Mouse (Mus musculus) liver, postnatal 0 days (tissue): ENCODE results near the gene Hist1h1a.

Source experiments
- CTCF ChIP-seq: sonication (generic); IDR thresholded peaks from 2 replicates; pipeline ENCODE4 v1.5.1; 2016; ENCODE audit warnings: antibody characterized with exemption, low read depth
- EP300 ChIP-seq: IDR thresholded peaks from 2 replicates; pipeline ENCODE4 v1.6.1; 2016; ENCODE audit warnings: antibody characterized with exemption, low read depth, mild to moderate bottlenecking

DNA sequence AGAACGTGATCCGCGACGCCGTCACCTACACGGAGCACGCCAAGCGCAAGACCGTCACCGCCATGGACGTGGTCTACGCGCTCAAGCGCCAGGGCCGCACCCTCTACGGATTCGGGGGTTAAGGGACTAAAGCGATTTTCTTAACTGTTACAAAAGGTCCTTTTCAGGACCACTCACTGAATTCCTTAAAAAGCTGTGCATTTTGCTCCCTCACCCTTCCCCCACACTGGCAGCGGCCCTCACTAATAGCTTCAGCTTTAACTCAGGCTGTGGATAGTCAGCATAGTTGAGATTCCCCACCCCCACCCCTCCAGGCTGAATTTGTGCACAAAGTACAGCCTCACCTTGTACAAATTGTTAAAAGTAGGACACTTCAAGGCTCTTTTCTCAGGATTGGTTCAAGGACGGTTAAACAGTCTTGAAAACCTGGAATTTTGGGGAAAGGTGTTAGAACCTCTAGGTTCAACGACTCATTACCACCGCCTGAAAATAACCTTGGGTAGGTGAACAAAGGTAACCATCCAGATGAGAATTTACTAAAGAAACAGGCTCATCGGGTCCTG lies 6.2 kb upstream of the Hist1h1a start:
- no peak for TF ChIP-seq CTCF
- TF ChIP-seq EP300: no peak; the same call in 1 of the 2 replicates
